Mouse (Mus musculus) embryonic facial prominence, embryonic 11.5 days (tissue): ENCODE results near the gene Neurod1. TPM values are rescaled to one million over a fixed set of nuclear protein-coding genes. Genes with fewer than 3 reads are reported as not detected.

ENCODE experiments used
- ATAC-seq: fragments of 200-750 bp; cut with Nextera tagmentation; replicated peaks from 2 replicates; pipeline ENCODE4 v1.8.0; 2017; ENCODE audit warnings: low read depth; ENCODE audit not compliant: insufficient number of reproducible peaks, low FRiP score, low TSS enrichment
- DNase-seq: peaks from one replicate; pipeline ENCODE4 v3.0.0-alpha.2; 2015; ENCODE audit warnings: low spot score
- H3K27ac ChIP-seq: fragments of 300-500 bp; sonication (generic); replicated peaks from 2 replicates; pipeline ENCODE4 v1.5.1; 2014; ENCODE audit warnings: mild to moderate bottlenecking, low read depth, low read length, control low read depth
- H3K27me3 ChIP-seq: fragments of 300-500 bp; sonication (generic); 2 replicates; pipeline ENCODE4 v1.6.1; 2014; ENCODE audit warnings: mild to moderate bottlenecking, low read length, moderate library complexity, mixed read lengths; ENCODE audit not compliant: control insufficient read depth, insufficient read depth
- H3K36me3 ChIP-seq: fragments of 300-500 bp; sonication (generic); replicated peaks from 2 replicates; pipeline ENCODE4 v1.6.1; 2014; ENCODE audit warnings: low read depth, mild to moderate bottlenecking, low read length, moderate library complexity, mixed read lengths; ENCODE audit not compliant: control insufficient read depth, insufficient read depth
- H3K4me1 ChIP-seq: fragments of 300-500 bp; sonication (generic); 2 replicates; pipeline ENCODE4 v1.6.1; 2014; ENCODE audit warnings: low read length, mixed read lengths; ENCODE audit not compliant: control insufficient read depth, insufficient read depth
- H3K4me2 ChIP-seq: fragments of 300-500 bp; sonication (generic); 2 replicates; pipeline ENCODE4 v1.6.1; 2014; ENCODE audit warnings: low read depth, mild to moderate bottlenecking, control low read depth, low read length, moderate library complexity
- H3K4me3 ChIP-seq: fragments of 300-500 bp; sonication (generic); 2 replicates; pipeline ENCODE4 v1.5.1; 2014; ENCODE audit warnings: low read depth, low read length, control low read depth
- H3K9ac ChIP-seq: fragments of 300-500 bp; sonication (generic); replicated peaks from 2 replicates; pipeline ENCODE4 v1.6.1; 2014; ENCODE audit warnings: mild to moderate bottlenecking, control low read depth, low read length
- H3K9me3 ChIP-seq: fragments of 300-500 bp; sonication (generic); replicated peaks from 2 replicates; pipeline ENCODE4 v1.6.1; 2016; ENCODE audit warnings: mild to moderate bottlenecking, low read length, inconsistent platforms, mixed read lengths; ENCODE audit not compliant: control insufficient read depth
- WGBS: fragments of 180-500 bp; shearing (Covaris S2); extraction: QIAGEN DNeasy Blood & Tissue Kit; methylation state at CpG from one replicate; pipeline ENCODE4 v1.1.7; 2014; 5-methylcytosine and 5-hydroxymethylcytosine counted together
- polyA plus RNA-seq: library from polyadenylated mRNA; unstranded; fragments of >200 nt; fragmentation: Nextera tagmentation; extraction: Ambion mirVana; gene quantifications from 2 replicates; pipeline ENCODE4 v1.2.1, GENCODE M21; 2014

Neurod1 gene
- polyA plus RNA-seq, 1 experiment from 2014 or later = 23.6 TPM

- WGBS = 45% methylated on average over 5 of the region's 5 CpGs
- peak; percentile 67 for DNase-seq
- ATAC-seq = no peak
Measured at GRCm38 (mm10) chr2:79405661-79406405, 50.7 kb downstream of the Neurod1 start.

More at GRCm38 (mm10) chr2:79405661-79406405, 50.7 kb downstream of the Neurod1 start:
- no peaks in the 10 kb centered on the region for H3K27me3 ChIP-seq
- H3K4me3 ChIP-seq = no peak overlapping the region
- H3K27ac ChIP-seq = no peak overlapping the region
- no peaks in the 10 kb centered on the region for H3K9me3 ChIP-seq
- H3K4me1 ChIP-seq = no peaks in the 10 kb centered on the region
- H3K36me3 ChIP-seq = no peaks in the 10 kb centered on the region
- no peak overlapping the region for H3K9ac ChIP-seq
- no peak overlapping the region for H3K4me2 ChIP-seq

Other genes with a start within 250 kb of the Neurod1 start
- 6.5 and 8.4 TPM in 2 replicates for gene Itga4, start 201.3 kb downstream of the Neurod1 start, polyA plus RNA-seq
- gene Cerkl, start within 50 bp of the Neurod1 start, polyA plus RNA-seq = 2.5 and 2.8 TPM in 2 replicates
- 10.5 and 11.2 TPM in 2 replicates for gene Itprid2, start 178.6 kb upstream of the Neurod1 start, polyA plus RNA-seq